Mouse (Mus musculus): ENCODE measurements around the gene Sox5. TPM values are rescaled to one million over a fixed set of nuclear protein-coding genes. Genes with fewer than 3 reads are reported as not detected.

Gene Sox5
- polyA plus RNA-seq, 1 experiment from 2014 or later: 29.7 TPM

- DNase-seq (no peak), ATAC-seq (ENCODE audit: low FRiP score, low TSS enrichment) (no peak)
- 47% methylated on average over 3 of the region's 3 CpGs for WGBS
- Histone ChIP-seq H3K36me3 (ENCODE audit: control insufficient read depth, insufficient read depth, low read length) (no peaks in the 10 kb centered on the region), H3K9me3 (ENCODE audit: control insufficient read depth, low read length) (no peaks in the 10 kb centered on the region), H3K4me2 (ENCODE audit: low read length) (no peak overlapping the region), H3K4me1 (ENCODE audit: control insufficient read depth, insufficient read depth, low read length) (no peaks in the 10 kb centered on the region), H3K9ac (replicated peaks; ENCODE audit: low read length) (no peak overlapping the region), H3K4me3 (replicated peaks; ENCODE audit: low read depth, low read length) (no peak overlapping the region), H3K27me3 (ENCODE audit: control insufficient read depth, insufficient read depth, low read length) (no peaks in the 10 kb centered on the region), H3K27ac (replicated peaks; ENCODE audit: low read depth, low read length) (no peak overlapping the region)
Observed at GRCm38 (mm10) chr6:144742559-144742958, 39.2 kb downstream of the Sox5 start.

DNA sequence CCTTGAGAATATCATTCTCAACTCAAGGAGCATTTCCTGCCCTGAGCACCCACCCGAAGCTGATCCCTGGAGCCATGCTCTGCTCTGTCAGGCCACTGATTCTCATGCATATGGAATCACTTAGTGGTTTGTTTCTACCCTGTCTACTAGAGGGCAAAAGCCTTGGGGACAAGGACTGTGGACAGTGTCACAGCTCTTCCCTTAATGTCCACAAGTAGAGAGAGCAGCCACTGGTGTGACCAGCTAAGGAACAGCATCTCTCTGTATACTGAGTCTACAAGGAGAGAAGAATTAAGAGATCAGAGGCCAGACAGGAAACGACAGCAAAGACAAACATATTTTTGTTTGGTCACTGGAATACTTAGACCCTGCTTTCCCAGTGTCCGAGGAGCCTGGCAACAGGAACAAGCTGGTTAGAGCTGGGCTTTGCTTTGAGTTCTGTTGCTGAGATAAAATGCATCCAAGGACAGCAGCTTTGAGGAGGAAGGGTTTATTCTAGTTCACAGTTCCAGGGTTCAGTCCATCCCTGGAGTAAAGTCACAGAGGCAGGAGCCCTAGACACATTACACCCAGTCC is 40.6 kb downstream of the Sox5 start:
- H3K9ac ChIP-seq (replicated peaks; ENCODE audit: low read length): no peak overlapping the region
- H3K36me3 ChIP-seq (ENCODE audit: control insufficient read depth, insufficient read depth, low read length): no peaks in the 10 kb centered on the region
- H3K27ac ChIP-seq (replicated peaks; ENCODE audit: low read depth, low read length): no peak overlapping the region
- H3K4me3 ChIP-seq (replicated peaks; ENCODE audit: low read depth, low read length): no peak overlapping the region
- H3K4me2 ChIP-seq (ENCODE audit: low read length): no peak overlapping the region
- no peaks in the 10 kb centered on the region for H3K4me1 ChIP-seq (ENCODE audit: control insufficient read depth, insufficient read depth, low read length)
- no peak for DNase-seq
- ATAC-seq (ENCODE audit: low FRiP score, low TSS enrichment): no peak
- 67% methylated on average over 3 of the region's 3 CpGs for WGBS
- no peaks in the 10 kb centered on the region for H3K27me3 ChIP-seq (ENCODE audit: control insufficient read depth, insufficient read depth, low read length)
- no peaks in the 10 kb centered on the region for H3K9me3 ChIP-seq (ENCODE audit: control insufficient read depth, low read length)

DNA sequence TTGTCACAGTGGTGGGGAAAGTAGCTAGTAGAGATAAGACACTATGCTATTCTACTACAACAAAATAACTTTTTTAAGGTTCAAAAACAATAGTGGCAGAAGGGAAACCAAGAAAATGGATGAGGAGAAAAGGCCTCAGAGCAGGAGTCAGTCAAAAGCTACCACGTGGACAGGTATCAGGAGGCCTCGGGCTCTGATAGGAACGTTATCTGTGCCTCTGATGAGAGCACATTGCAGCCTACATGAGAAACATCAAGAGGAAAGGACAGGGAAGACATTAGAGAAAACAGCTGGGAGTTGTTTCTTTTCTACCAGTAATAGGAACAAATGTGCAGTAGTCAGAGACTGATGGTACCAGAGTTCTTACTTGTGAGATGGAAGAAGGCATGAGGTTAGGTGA is 41.4 kb downstream of the Sox5 start:
- Histone ChIP-seq H3K27me3 (ENCODE audit: control insufficient read depth, insufficient read depth, low read length) (no peaks in the 10 kb centered on the region), H3K9ac (replicated peaks; ENCODE audit: low read length) (no peak overlapping the region), H3K9me3 (ENCODE audit: control insufficient read depth, low read length) (no peaks in the 10 kb centered on the region), H3K27ac (replicated peaks; ENCODE audit: low read depth, low read length) (no peak overlapping the region), H3K4me2 (ENCODE audit: low read length) (no peak overlapping the region), H3K4me1 (ENCODE audit: control insufficient read depth, insufficient read depth, low read length) (no peaks in the 10 kb centered on the region), H3K36me3 (ENCODE audit: control insufficient read depth, insufficient read depth, low read length) (no peaks in the 10 kb centered on the region), H3K4me3 (replicated peaks; ENCODE audit: low read depth, low read length) (no peak overlapping the region)
- ATAC-seq (ENCODE audit: low FRiP score, low TSS enrichment) (no peak), DNase-seq (no peak)
- WGBS: 90% methylated on average over 3 of the region's 3 CpGs

DNA sequence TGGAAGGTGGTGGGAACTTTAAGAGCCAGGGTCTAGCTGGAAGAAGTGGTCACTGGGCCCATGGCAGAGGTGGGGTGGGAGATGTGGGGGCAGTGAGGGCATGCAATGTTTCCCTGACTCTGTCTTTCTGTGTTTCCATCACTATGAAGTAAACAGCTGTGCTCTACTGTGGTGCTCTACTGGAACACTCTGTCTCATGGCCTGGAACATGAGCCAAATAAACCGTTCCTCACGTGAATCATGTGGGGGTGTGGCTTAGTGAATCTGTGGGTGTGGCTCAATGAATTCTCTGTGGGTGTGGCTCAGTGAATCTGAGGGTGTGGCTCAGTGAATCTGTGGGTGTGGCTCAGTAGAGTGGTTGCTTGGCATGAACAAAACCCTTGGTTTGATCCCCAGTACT is 42.0 kb downstream of the Sox5 start:
- H3K4me1 ChIP-seq (ENCODE audit: control insufficient read depth, insufficient read depth, low read length): no peaks in the 10 kb centered on the region
- 89% methylated on average over 2 of the region's 2 CpGs for WGBS
- no peaks in the 10 kb centered on the region for H3K9me3 ChIP-seq (ENCODE audit: control insufficient read depth, low read length)
- H3K27ac ChIP-seq (replicated peaks; ENCODE audit: low read depth, low read length): no peak overlapping the region
- no peak for ATAC-seq (ENCODE audit: low FRiP score, low TSS enrichment)
- no peak overlapping the region for H3K4me3 ChIP-seq (replicated peaks; ENCODE audit: low read depth, low read length)
- H3K4me2 ChIP-seq (ENCODE audit: low read length): no peak overlapping the region
- no peak for DNase-seq
- no peak overlapping the region for H3K9ac ChIP-seq (replicated peaks; ENCODE audit: low read length)
- no peaks in the 10 kb centered on the region for H3K36me3 ChIP-seq (ENCODE audit: control insufficient read depth, insufficient read depth, low read length)
- H3K27me3 ChIP-seq (ENCODE audit: control insufficient read depth, insufficient read depth, low read length): no peaks in the 10 kb centered on the region

- no peaks in the 10 kb centered on the region for H3K36me3 ChIP-seq (ENCODE audit: control insufficient read depth, insufficient read depth, low read length)
- ATAC-seq (ENCODE audit: low FRiP score, low TSS enrichment) (no peak), DNase-seq (no peak)
- WGBS: 91% methylated on average over 5 of the region's 5 CpGs
- H3K9me3 ChIP-seq (ENCODE audit: control insufficient read depth, low read length): no peaks in the 10 kb centered on the region
- H3K9ac ChIP-seq (replicated peaks; ENCODE audit: low read length): no peak overlapping the region
- no peak overlapping the region for H3K4me2 ChIP-seq (ENCODE audit: low read length)
- no peak overlapping the region for H3K4me3 ChIP-seq (replicated peaks; ENCODE audit: low read depth, low read length)
- no peaks in the 10 kb centered on the region for H3K4me1 ChIP-seq (ENCODE audit: control insufficient read depth, insufficient read depth, low read length)
- H3K27me3 ChIP-seq (ENCODE audit: control insufficient read depth, insufficient read depth, low read length): no peaks in the 10 kb centered on the region
- no peak overlapping the region for H3K27ac ChIP-seq (replicated peaks; ENCODE audit: low read depth, low read length)
Observed at GRCm38 (mm10) chr6:144737786-144738185, 44.0 kb downstream of the Sox5 start.

- H3K4me3 ChIP-seq (replicated peaks; ENCODE audit: low read depth, low read length): no peak overlapping the region
- no peak overlapping the region for H3K9ac ChIP-seq (replicated peaks; ENCODE audit: low read length)
- DNase-seq: no peak
- H3K9me3 ChIP-seq (ENCODE audit: control insufficient read depth, low read length): no peaks in the 10 kb centered on the region
- 94% methylated on average over 10 of the region's 10 CpGs for WGBS
- no peak overlapping the region for H3K4me2 ChIP-seq (ENCODE audit: low read length)
- no peak overlapping the region for H3K27ac ChIP-seq (replicated peaks; ENCODE audit: low read depth, low read length)
- H3K27me3 ChIP-seq (ENCODE audit: control insufficient read depth, insufficient read depth, low read length): no peaks in the 10 kb centered on the region
- ATAC-seq (ENCODE audit: low FRiP score, low TSS enrichment): no peak
- no peaks in the 10 kb centered on the region for H3K36me3 ChIP-seq (ENCODE audit: control insufficient read depth, insufficient read depth, low read length)
- no peaks in the 10 kb centered on the region for H3K4me1 ChIP-seq (ENCODE audit: control insufficient read depth, insufficient read depth, low read length)
Observed at GRCm38 (mm10) chr6:144731251-144731970, 50.4 kb downstream of the Sox5 start.

- ATAC-seq (ENCODE audit: low FRiP score, low TSS enrichment) (no peak), DNase-seq (no peak)
- Histone ChIP-seq H3K4me2 (ENCODE audit: low read length) (no peak overlapping the region), H3K9me3 (ENCODE audit: control insufficient read depth, low read length) (no peaks in the 10 kb centered on the region), H3K4me3 (replicated peaks; ENCODE audit: low read depth, low read length) (no peak overlapping the region), H3K27me3 (ENCODE audit: control insufficient read depth, insufficient read depth, low read length) (no peaks in the 10 kb centered on the region), H3K4me1 (ENCODE audit: control insufficient read depth, insufficient read depth, low read length) (no peaks in the 10 kb centered on the region), H3K27ac (replicated peaks; ENCODE audit: low read depth, low read length) (no peak overlapping the region), H3K9ac (replicated peaks; ENCODE audit: low read length) (no peak overlapping the region), H3K36me3 (ENCODE audit: control insufficient read depth, insufficient read depth, low read length) (no peaks in the 10 kb centered on the region)
- 90% methylated on average over 12 of the region's 12 CpGs for WGBS
Observed at GRCm38 (mm10) chr6:144723530-144724144, 58.1 kb downstream of the Sox5 start.

- DNase-seq: no peak
- Histone ChIP-seq H3K36me3 (ENCODE audit: control insufficient read depth, insufficient read depth, low read length) (no peaks in the 10 kb centered on the region), H3K9me3 (ENCODE audit: control insufficient read depth, low read length) (no peaks in the 10 kb centered on the region), H3K9ac (replicated peaks; ENCODE audit: low read length) (no peak overlapping the region), H3K4me2 (ENCODE audit: low read length) (no peak overlapping the region), H3K27me3 (ENCODE audit: control insufficient read depth, insufficient read depth, low read length) (no peaks in the 10 kb centered on the region), H3K4me1 (ENCODE audit: control insufficient read depth, insufficient read depth, low read length) (no peaks in the 10 kb centered on the region), H3K4me3 (replicated peaks; ENCODE audit: low read depth, low read length) (no peak overlapping the region), H3K27ac (replicated peaks; ENCODE audit: low read depth, low read length) (no peak overlapping the region)
- 93% methylated on average over 5 of the region's 5 CpGs for WGBS
- ATAC-seq (ENCODE audit: low FRiP score, low TSS enrichment): no peak
Observed at GRCm38 (mm10) chr6:144723024-144723423, 58.8 kb downstream of the Sox5 start.

- Histone ChIP-seq H3K27ac (replicated peaks; ENCODE audit: low read depth, low read length) (no peak overlapping the region), H3K4me1 (ENCODE audit: control insufficient read depth, insufficient read depth, low read length) (no peaks in the 10 kb centered on the region), H3K9ac (replicated peaks; ENCODE audit: low read length) (no peak overlapping the region), H3K9me3 (ENCODE audit: control insufficient read depth, low read length) (no peaks in the 10 kb centered on the region), H3K36me3 (ENCODE audit: control insufficient read depth, insufficient read depth, low read length) (no peaks in the 10 kb centered on the region), H3K4me2 (ENCODE audit: low read length) (no peak overlapping the region), H3K4me3 (replicated peaks; ENCODE audit: low read depth, low read length) (no peak overlapping the region), H3K27me3 (ENCODE audit: control insufficient read depth, insufficient read depth, low read length) (no peaks in the 10 kb centered on the region)
- DNase-seq: no peak
- 92% methylated on average over 13 of the region's 13 CpGs for WGBS
- no peak for ATAC-seq (ENCODE audit: low FRiP score, low TSS enrichment)
Observed at GRCm38 (mm10) chr6:144720846-144721245, 60.9 kb downstream of the Sox5 start.

Data from midbrain, embryonic 14.5 days (tissue).